Mouse (Mus musculus) kidney, embryonic 16.5 days (tissue): ENCODE results near the gene Tmem135. TPM values are rescaled to one million over a fixed set of nuclear protein-coding genes. Genes with fewer than 3 reads are reported as not detected.

ENCODE experiments used
- ATAC-seq: fragments of 200-750 bp; cut with Nextera tagmentation; 2 replicates; pipeline ENCODE4 v1.8.0; 2017; ENCODE audit warnings: moderate TSS enrichment; ENCODE audit not compliant: low FRiP score, low TSS enrichment
- H3K27ac ChIP-seq: fragments of 300-500 bp; sonication (generic); 2 replicates; pipeline ENCODE4 v1.5.1; 2014; ENCODE audit warnings: low read length
- H3K27me3 ChIP-seq: fragments of 300-500 bp; sonication (generic); 2 replicates; pipeline ENCODE4 v1.6.1; 2014; ENCODE audit warnings: low read length, control low read depth, mixed read lengths; ENCODE audit not compliant: insufficient read depth
- H3K36me3 ChIP-seq: fragments of 300-500 bp; sonication (generic); 2 replicates; pipeline ENCODE4 v1.6.1; 2014; ENCODE audit warnings: low read length, control low read depth, mixed read lengths; ENCODE audit not compliant: insufficient read depth
- H3K4me1 ChIP-seq: fragments of 300-500 bp; sonication (generic); 2 replicates; pipeline ENCODE4 v1.6.1; 2014; ENCODE audit warnings: low read length, control low read depth, mixed read lengths; ENCODE audit not compliant: insufficient read depth
- H3K4me2 ChIP-seq: fragments of 300-500 bp; sonication (generic); replicated peaks from 2 replicates; pipeline ENCODE4 v1.6.1; 2014; ENCODE audit warnings: low read depth, low read length
- H3K4me3 ChIP-seq: fragments of 300-500 bp; sonication (generic); 2 replicates; pipeline ENCODE4 v1.5.1; 2014; ENCODE audit warnings: mild to moderate bottlenecking, low read length
- H3K9ac ChIP-seq: fragments of 300-500 bp; sonication (generic); replicated peaks from 2 replicates; pipeline ENCODE4 v1.6.1; 2014; ENCODE audit warnings: low read length
- H3K9me3 ChIP-seq: fragments of 300-500 bp; sonication (generic); 2 replicates; pipeline ENCODE4 v1.6.1; 2016; ENCODE audit warnings: low read length, control low read depth
- WGBS: fragments of 180-500 bp; shearing (Covaris S2); extraction: QIAGEN DNeasy Blood & Tissue Kit; methylation state at CpG from one replicate; pipeline ENCODE4 v1.1.7; 2014; 5-methylcytosine and 5-hydroxymethylcytosine counted together
- polyA plus RNA-seq: library from polyadenylated mRNA; unstranded; fragments of >200 nt; fragmentation: Nextera tagmentation; extraction: Ambion mirVana; gene quantifications from 2 replicates; pipeline ENCODE4 v1.2.1, GENCODE M21; 2015

Gene Tmem135
- polyA plus RNA-seq, 1 experiment from 2014 or later, result 37.6 TPM

DNA sequence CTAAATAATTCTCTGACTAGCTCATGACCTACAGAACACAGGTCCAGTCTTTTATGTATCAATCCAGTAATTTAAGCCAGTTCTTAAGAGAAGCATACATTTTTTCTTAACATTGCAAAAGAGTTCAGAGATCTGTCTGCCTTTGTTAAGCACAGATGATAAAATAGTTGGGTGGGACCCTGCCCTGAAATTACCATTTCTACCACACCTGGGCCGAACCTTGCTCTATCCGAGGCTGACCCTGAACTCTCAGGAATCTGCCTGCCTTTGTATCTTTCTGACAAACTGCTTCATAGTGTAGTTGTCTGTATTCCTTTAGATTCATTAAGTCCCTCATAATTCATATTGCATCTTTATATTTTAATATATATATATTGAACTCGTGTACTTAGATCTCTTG is 87.9 kb downstream of the Tmem135 start:
- H3K9ac ChIP-seq, result no peak overlapping the region
- ATAC-seq, result no peak
- H3K4me1 ChIP-seq, result peaks cover 8% of the 10 kb centered on the region; the same call in 1 of the 2 replicates
- H3K36me3 ChIP-seq, result peaks cover 5% of the 10 kb centered on the region
- H3K9me3 ChIP-seq, result peaks cover 12% of the 10 kb centered on the region
- H3K4me2 ChIP-seq, result no peak overlapping the region
- no peak overlapping the region for H3K4me3 ChIP-seq
- no peaks in the 10 kb centered on the region for H3K27me3 ChIP-seq
- H3K27ac ChIP-seq, result no peak overlapping the region
- 91% methylated on average over 3 of the region's 3 CpGs for WGBS

- ATAC-seq, result no peak
- H3K36me3 ChIP-seq, result peaks cover 5% of the 10 kb centered on the region
- WGBS, result 96% methylated on average over 1 of the region's 1 CpGs
Measured at GRCm38 (mm10) chr7:89311555-89311954, 92.5 kb downstream of the Tmem135 start.

DNA sequence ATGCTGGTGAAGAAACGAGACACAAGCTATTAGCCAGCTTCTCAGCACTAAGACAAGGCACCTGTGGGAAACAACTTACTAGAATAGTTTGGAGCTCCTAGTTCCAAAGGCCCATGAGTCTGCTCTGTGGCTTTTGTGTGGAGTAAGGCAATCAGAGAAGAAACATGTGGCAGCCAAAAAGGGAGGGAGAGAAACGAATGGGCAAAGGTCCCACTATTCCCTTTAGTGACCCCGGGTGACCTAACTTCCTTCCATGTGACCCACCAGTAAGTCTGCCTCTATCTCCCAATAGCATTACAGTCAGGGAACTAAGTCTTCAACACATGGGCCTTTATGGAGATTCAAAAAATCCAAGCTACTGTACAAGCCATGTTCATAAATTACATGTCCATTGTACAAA is 95.1 kb downstream of the Tmem135 start:
- Histone ChIP-seq H3K9ac (no peak overlapping the region), H3K4me3 (no peak overlapping the region), H3K27ac (0 out of 2 replicates have a peak overlapping the region, but pooled peaks have one; percentile 10), H3K36me3 (peaks cover 10% of the 10 kb centered on the region), H3K4me1 (peaks cover 11% of the 10 kb centered on the region), H3K27me3 (no peaks in the 10 kb centered on the region), H3K4me2 (no peak overlapping the region), H3K9me3 (peaks cover 9% of the 10 kb centered on the region)
- 68% methylated on average over 3 of the region's 3 CpGs for WGBS
- no peak for ATAC-seq

More at GRCm38 (mm10) chr7:89311555-89311954, 92.5 kb downstream of the Tmem135 start:
- H3K9ac ChIP-seq, result no peak overlapping the region
- peaks cover 9% of the 10 kb centered on the region for H3K9me3 ChIP-seq
- no peak overlapping the region for H3K4me3 ChIP-seq
- no peak overlapping the region for H3K27ac ChIP-seq
- peaks cover 18% of the 10 kb centered on the region for H3K4me1 ChIP-seq
- H3K27me3 ChIP-seq, result no peaks in the 10 kb centered on the region
- no peak overlapping the region for H3K4me2 ChIP-seq

GRCm38 (mm10) chr7:89308238-89308637 is 95.8 kb downstream of the Tmem135 start:
- 68% methylated on average over 11 of the region's 11 CpGs for WGBS
- H3K4me2 ChIP-seq, result no peak overlapping the region
- no peak overlapping the region for H3K4me3 ChIP-seq
- H3K27me3 ChIP-seq, result no peaks in the 10 kb centered on the region
- peaks cover 9% of the 10 kb centered on the region for H3K9me3 ChIP-seq
- no peak for ATAC-seq
- H3K4me1 ChIP-seq, result peaks cover 11% of the 10 kb centered on the region
- H3K27ac ChIP-seq, result 0 out of 2 replicates have a peak overlapping the region, but pooled peaks have one; percentile 3
- H3K9ac ChIP-seq, result no peak overlapping the region
- H3K36me3 ChIP-seq, result peaks cover 10% of the 10 kb centered on the region

GRCm38 (mm10) chr7:89306831-89307230 is 97.2 kb downstream of the Tmem135 start:
- Histone ChIP-seq H3K27me3 (no peaks in the 10 kb centered on the region), H3K4me3 (no peak overlapping the region), H3K9me3 (peaks cover 5% of the 10 kb centered on the region), H3K4me1 (peaks cover 11% of the 10 kb centered on the region), H3K27ac (no peak overlapping the region), H3K36me3 (peaks cover 9% of the 10 kb centered on the region), H3K9ac (no peak overlapping the region), H3K4me2 (no peak overlapping the region)
- no peak for ATAC-seq
- 80% methylated on average over 6 of the region's 6 CpGs for WGBS

GRCm38 (mm10) chr7:89304958-89305357 is 99.1 kb downstream of the Tmem135 start:
- Histone ChIP-seq H3K4me3 (no peak overlapping the region), H3K27me3 (no peaks in the 10 kb centered on the region), H3K9ac (no peak overlapping the region), H3K4me2 (no peak overlapping the region), H3K27ac (no peak overlapping the region), H3K4me1 (peaks cover 11% of the 10 kb centered on the region), H3K9me3 (no peaks in the 10 kb centered on the region), H3K36me3 (0 out of 2 replicates have a peak, but pooled peaks cover 5% of the 10 kb centered on the region)
- 88% methylated on average over 3 of the region's 3 CpGs for WGBS
- ATAC-seq, result no peak

- H3K36me3 ChIP-seq, result 0 out of 2 replicates have a peak, but pooled peaks cover 5% of the 10 kb centered on the region
- H3K9ac ChIP-seq, result no peak overlapping the region
- H3K9me3 ChIP-seq, result no peaks in the 10 kb centered on the region
- 94% methylated on average over 1 of the region's 1 CpGs for WGBS
- H3K4me3 ChIP-seq, result no peak overlapping the region
- H3K27ac ChIP-seq, result no peak overlapping the region
- H3K27me3 ChIP-seq, result no peaks in the 10 kb centered on the region
- H3K4me1 ChIP-seq, result peaks cover 7% of the 10 kb centered on the region
- ATAC-seq, result no peak
- no peak overlapping the region for H3K4me2 ChIP-seq
Measured at GRCm38 (mm10) chr7:89303765-89304164, 100.3 kb downstream of the Tmem135 start.

DNA sequence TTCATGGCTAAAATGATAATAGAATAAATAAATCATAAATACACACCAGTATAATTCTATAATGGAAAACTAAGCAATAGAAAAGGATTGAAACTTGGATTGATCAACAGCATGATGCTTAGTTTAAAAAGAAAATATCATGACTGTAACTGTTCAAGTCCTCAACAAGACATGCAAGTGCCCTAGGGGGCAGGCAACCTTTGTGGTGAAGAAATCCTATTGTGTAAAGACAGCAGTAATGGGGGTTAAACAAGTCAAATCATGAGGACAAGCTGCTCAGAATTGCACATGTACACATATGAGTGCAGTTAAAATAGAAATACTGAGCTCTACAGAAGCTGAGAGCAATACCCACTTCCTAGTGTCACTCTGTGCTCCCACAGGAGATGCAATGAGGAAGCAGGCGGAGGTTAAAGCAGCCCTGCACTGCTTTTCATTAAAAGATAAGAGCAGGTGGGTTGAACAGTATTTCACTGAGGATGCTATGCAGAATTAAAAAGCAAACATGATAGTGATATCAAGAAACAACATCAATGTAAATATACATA is 105.0 kb downstream of the Tmem135 start:
- no peak overlapping the region for H3K9ac ChIP-seq
- no peak for ATAC-seq
- H3K4me1 ChIP-seq, result no peaks in the 10 kb centered on the region
- H3K27me3 ChIP-seq, result no peaks in the 10 kb centered on the region
- H3K36me3 ChIP-seq, result 0 out of 2 replicates have a peak, but pooled peaks cover 3% of the 10 kb centered on the region
- 94% methylated on average over 1 of the region's 1 CpGs for WGBS
- H3K4me2 ChIP-seq, result no peak overlapping the region
- no peaks in the 10 kb centered on the region for H3K9me3 ChIP-seq
- no peak overlapping the region for H3K4me3 ChIP-seq
- no peak overlapping the region for H3K27ac ChIP-seq

DNA sequence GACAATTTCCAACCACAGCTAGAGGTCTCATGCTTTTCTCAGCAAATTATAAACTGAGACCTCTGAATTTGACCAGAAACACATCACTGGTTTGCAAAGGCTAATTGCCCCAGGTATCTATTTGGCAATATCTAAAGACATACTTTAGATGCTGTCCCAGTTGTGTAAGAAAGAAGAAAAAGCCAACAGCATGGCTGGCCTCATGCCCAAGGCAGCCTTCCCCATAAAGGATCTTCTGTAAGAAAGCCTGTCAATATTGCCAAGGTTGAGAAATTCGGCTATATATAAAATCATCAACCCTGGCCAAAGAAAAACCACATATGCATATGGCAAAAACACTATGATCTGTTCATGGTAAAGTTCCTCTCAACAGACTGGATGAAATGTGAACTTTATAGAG is 107.1 kb downstream of the Tmem135 start:
- ATAC-seq, result no peak
- Histone ChIP-seq H3K36me3 (0 out of 2 replicates have a peak, but pooled peaks cover 3% of the 10 kb centered on the region), H3K27ac (no peak overlapping the region), H3K4me2 (no peak overlapping the region), H3K27me3 (no peaks in the 10 kb centered on the region), H3K4me3 (no peak overlapping the region), H3K4me1 (no peaks in the 10 kb centered on the region), H3K9me3 (no peaks in the 10 kb centered on the region), H3K9ac (no peak overlapping the region)
- WGBS, result 97% methylated on average over 1 of the region's 1 CpGs

- no peaks in the 10 kb centered on the region for H3K4me1 ChIP-seq
- no peak overlapping the region for H3K9ac ChIP-seq
- H3K36me3 ChIP-seq, result peaks cover 3% of the 10 kb centered on the region; the same call in 1 of the 2 replicates
- WGBS, result 83% methylated on average over 7 of the region's 7 CpGs
- no peak overlapping the region for H3K4me3 ChIP-seq
- 0 out of 2 replicates have a peak, but pooled peaks have one; percentile 9 for ATAC-seq
- H3K4me2 ChIP-seq, result no peak overlapping the region
- no peaks in the 10 kb centered on the region for H3K27me3 ChIP-seq
- H3K27ac ChIP-seq, result no peak overlapping the region
- peaks cover 2% of the 10 kb centered on the region; the same call in 1 of the 2 replicates for H3K9me3 ChIP-seq
Measured at GRCm38 (mm10) chr7:89282664-89283063, 121.4 kb downstream of the Tmem135 start.
